Mouse (Mus musculus): ENCODE measurements around the gene Sec1. TPM values are rescaled to one million over a fixed set of nuclear protein-coding genes. Genes with fewer than 3 reads are reported as not detected.

Sec1 gene
- total RNA-seq (2017), result not detected in 3 replicates

DNA sequence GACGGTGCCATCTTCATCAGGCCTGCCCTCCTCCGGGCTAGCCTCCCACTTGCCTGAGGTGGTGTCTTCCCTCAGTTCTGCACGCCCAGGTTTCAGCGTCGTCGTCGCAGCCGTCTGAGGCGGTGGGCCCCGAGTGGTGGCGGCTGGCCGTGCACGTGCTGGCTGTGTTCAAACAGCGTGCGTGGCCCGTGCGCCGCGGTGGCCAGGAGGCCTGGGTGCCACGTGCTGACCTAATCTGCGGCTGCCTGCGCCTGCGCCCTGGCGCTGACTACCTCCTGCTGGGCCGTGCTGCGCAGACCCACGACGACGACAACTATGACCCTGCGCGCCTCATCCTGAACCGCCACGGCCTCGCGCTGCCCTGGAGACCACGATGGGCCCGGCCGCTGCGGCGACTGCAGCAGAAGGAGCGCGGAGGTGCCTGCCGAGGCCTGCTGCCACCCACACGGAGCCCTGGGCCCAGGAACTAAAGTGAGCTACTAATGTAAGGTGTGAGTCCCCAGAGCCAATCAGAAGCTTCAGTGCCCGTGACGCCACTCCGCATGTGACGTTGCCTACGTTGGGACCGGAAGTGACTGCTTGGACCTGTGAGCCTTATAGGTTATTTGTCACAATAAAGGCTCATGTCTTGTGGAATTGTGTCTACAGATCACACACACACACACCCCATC, at the start of gene Sec1:
TSS of gene Sec1 (minus strand) at position 482 of the 671 bp plus-strand sequence.
- no peak for ATAC-seq (replicated peaks; ENCODE audit: insufficient number of reproducible peaks, low FRiP score, low TSS enrichment, poor library complexity, severe bottlenecking)

DNA sequence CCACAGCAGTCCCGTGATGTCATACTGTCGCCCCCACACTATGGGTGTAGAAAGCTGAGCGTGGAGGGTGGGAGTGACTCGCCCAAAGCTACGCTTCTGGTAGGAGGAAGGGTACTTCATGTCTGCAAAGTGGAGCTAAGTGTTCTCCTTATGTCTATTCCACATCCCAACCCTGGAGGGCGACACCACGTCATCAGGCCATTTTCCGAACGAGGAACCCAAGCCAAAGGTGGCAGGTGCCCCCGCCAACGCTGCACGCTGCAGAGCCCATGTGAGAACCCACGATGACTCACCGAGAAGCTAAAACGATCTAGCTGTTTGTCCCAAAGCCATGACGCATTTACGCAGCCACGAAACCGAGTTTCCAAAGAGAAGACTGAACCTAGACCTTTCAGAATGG, 48.1 kb upstream of the Sec1 start:
- peak; percentile 54 for ATAC-seq (replicated peaks; ENCODE audit: insufficient number of reproducible peaks, low FRiP score, low TSS enrichment, poor library complexity, severe bottlenecking)

DNA sequence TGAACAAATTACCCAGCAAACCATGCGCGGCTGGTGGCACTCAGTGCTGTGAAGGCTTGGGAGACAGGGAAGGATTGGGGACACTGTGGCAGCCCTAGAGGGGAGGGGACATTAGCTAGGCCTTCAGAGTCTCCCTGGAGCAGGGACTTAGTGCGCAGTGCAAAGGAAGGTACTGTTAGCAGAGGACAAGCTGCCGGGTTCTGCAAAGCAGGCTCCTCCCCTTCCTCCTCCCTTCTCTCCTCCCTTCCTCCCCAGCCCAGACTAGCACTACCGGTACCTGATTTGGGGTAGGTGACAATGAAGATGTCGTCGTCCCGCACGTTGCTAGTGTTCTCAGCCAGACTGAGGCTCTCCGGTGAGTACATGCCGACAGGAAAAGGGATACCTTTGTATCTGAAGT, 47.6 kb upstream of the Sec1 start:
- peak; percentile 69 for ATAC-seq (replicated peaks; ENCODE audit: insufficient number of reproducible peaks, low FRiP score, low TSS enrichment, poor library complexity, severe bottlenecking)

GRCm38 (mm10) chr7:45741308-45741707, 47.1 kb upstream of the Sec1 start:
- ATAC-seq (replicated peaks; ENCODE audit: insufficient number of reproducible peaks, low FRiP score, low TSS enrichment, poor library complexity, severe bottlenecking), result peak; percentile 40

DNA sequence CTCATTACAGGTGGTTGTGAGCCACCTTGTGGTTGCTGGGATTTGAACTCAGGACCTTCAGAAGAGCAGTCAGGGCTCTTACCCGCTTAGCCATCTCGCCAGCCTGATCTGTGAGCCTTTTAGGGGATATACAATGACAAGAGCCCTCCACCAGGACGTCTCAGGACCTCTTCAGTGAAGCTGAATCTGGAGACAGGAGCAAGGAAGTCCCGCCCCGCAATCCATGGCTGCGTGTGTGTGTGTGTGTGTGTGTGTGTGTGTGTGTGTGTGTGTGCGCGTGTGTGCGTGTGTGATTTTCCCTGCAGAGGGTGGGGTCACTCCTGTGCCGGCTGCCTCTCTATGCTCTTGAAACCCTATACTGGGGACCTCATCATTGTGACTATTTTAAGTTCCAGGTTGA, 45.6 kb upstream of the Sec1 start:
- ATAC-seq (replicated peaks; ENCODE audit: insufficient number of reproducible peaks, low FRiP score, low TSS enrichment, poor library complexity, severe bottlenecking), result no peak

DNA sequence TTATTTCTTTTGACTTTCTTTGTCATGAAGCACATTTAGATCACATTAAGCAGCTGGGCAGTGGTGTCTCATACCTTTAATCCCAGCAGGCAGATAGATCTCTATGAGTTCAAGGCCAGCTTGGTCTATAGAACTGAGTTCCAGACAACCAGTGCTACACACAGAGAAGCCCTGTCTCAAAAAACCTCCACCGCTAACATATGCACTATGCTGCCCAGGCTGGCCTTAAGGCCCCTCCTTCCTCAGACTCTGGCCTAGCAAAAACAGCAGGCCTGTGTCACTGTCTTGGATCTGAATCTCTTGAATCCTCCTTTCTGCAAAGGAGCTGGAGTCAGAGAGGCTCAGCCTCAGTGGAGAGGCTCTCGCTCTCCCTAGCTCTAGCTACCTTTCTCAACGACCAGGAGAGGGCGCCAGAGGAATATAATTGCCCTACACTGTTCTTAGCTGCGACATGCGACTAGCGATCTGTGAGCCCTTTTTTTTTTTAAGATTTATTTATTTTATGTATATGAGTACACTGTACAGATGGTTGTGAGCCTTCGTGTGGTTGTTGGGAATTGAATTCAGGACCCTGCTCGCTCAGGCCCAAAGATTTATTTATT, 45.1 kb upstream of the Sec1 start:
- peak; percentile 71 for ATAC-seq (replicated peaks; ENCODE audit: insufficient number of reproducible peaks, low FRiP score, low TSS enrichment, poor library complexity, severe bottlenecking)

DNA sequence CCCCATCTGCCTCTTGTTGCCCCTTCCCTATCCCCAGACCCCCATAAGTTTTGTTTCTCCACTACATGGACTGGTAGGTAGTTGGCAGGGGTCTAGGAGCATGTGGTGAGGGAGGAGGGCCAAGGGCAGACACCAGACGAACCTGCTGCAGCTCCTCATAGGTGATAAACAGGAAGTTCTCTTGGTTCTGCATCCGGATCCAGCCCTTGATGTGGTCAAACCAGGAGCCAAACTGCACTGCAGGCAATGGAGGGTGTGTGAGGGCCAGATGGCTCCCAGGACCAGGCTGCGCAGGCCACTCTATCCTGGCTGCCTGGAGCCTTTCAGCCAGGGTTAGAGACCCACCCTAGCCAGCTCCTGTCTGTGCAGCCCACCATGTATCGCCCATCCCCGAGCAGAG, 39.3 kb upstream of the Sec1 start:
- ATAC-seq (replicated peaks; ENCODE audit: insufficient number of reproducible peaks, low FRiP score, low TSS enrichment, poor library complexity, severe bottlenecking), result no peak

DNA sequence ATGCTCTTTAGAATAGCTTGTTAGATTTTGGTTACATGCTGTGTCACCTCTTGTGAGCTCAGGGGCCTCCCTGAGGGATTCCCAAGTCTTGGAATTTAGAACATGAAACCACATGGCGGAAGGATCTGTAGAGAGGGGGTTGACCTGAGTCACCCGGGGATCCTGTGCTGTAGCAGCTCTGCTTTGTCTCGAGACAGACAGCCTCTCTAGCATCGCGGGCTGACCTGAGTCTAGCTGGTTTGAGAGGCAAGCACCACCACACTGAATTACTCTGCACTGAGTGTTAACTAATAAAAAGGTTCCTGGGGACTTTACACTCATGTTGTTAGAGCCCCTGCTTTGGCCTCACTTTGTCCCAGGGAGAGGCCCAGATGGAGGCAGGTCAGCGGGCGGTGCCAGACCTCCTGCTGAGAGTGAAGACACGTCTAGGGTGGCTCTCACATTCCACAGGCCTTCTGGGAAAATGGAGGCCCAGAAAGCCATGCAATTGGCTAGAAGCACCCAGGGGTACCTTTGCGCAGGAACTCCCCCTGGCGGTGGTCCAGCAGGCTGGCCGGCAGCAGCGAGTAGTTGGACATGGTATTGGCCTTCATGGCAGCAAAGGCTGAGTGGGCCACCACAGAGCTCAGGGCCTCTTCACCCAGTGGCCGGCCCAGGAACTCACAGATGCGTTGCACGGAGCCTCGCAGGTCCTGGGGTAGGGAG, 36.7 kb upstream of the Sec1 start:
- peak; percentile 36; the same call in 1 of the 2 replicates for ATAC-seq (replicated peaks; ENCODE audit: insufficient number of reproducible peaks, low FRiP score, low TSS enrichment, poor library complexity, severe bottlenecking)

DNA sequence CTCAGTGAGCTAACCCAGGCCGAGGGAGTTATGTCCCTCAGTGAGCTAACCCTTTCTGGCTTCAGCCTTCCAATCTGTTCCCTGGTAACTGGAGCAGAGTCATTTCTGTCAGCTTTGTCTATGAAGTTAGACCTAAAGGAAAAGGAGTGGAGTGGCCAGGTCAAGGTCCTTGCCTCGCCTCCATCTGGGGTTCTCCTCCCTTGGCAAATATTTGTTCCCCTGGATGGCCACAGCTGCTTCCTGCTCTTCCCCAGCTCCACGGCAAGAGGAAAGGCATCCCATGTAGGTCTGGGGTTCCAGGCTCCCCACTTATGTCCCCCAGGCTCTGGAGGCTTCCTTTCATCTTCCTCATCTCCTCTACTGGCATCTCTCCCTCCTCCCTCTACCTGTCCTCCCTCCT, 33.4 kb upstream of the Sec1 start:
- ATAC-seq (replicated peaks; ENCODE audit: insufficient number of reproducible peaks, low FRiP score, low TSS enrichment, poor library complexity, severe bottlenecking), result no peak

- ATAC-seq (replicated peaks; ENCODE audit: insufficient number of reproducible peaks, low FRiP score, low TSS enrichment, poor library complexity, severe bottlenecking), result no peak
Observed at GRCm38 (mm10) chr7:45726419-45726818, 32.2 kb upstream of the Sec1 start.

DNA sequence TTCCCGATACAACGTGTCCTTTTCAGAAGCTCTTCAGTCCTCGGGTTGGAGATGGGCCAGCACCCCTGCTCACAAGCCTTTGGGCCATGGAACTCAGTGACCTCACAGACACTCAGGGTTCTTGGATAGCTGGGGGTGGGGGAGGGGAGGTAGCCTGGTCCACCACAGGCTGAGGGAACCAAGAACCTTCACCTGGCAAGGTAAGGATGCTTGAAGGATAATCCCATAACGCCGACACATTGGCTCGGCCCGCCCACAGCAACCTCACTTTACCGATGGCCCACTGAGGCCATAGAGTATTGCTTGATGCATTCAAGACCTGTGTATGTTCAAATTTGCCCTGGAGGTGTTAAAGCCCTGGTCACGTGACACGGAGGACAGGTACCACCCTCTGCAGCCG, 31.5 kb upstream of the Sec1 start, which contains the start of gene Spaca4:
TSS of gene Spaca4 (minus strand) at position 101 of the 400 bp plus-strand sequence.
- no peak for ATAC-seq (replicated peaks; ENCODE audit: insufficient number of reproducible peaks, low FRiP score, low TSS enrichment, poor library complexity, severe bottlenecking)

DNA sequence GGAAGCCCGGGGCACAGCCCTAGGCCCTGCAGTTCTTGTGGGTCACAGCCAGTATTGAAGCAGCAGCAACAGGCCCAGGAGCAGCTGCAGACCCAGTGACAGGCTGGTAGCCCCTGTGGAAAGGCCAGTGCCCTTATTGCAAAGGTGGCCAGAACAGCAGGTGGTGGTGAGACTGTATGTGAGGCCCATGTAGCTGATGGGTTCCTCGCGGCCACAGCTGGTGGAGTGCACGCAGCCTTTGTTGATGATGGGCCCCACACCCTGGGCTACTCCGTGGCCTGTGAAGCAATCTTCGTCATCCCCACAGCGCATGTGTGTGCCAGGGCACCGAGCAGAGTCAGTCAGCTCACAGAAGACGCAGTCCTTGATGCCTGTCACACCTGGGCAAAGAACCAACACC, 30.9 kb upstream of the Sec1 start:
- ATAC-seq (replicated peaks; ENCODE audit: insufficient number of reproducible peaks, low FRiP score, low TSS enrichment, poor library complexity, severe bottlenecking), result no peak

GRCm38 (mm10) chr7:45723781-45724180, 29.6 kb upstream of the Sec1 start:
- ATAC-seq (replicated peaks; ENCODE audit: insufficient number of reproducible peaks, low FRiP score, low TSS enrichment, poor library complexity, severe bottlenecking), result no peak

DNA sequence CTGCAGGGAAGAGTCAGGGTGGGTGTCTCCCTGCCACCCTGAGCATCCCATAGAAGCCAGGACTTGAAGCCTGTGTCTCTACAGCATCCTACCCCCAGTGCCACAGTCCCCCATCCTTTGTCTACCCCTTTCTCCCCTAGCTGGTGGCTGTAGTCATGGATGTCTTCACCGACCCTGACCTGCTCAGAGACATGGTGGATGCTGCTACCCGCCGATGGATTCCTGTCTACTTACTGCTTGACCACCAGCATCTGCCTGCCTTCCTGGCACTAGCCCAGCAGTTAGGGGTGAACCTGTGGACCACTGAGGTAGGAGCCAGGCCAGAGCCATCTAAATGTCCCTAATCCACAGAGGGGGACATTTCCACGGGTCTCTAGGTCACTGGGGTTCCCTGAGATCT, 29.1 kb upstream of the Sec1 start:
- no peak for ATAC-seq (replicated peaks; ENCODE audit: insufficient number of reproducible peaks, low FRiP score, low TSS enrichment, poor library complexity, severe bottlenecking)

GRCm38 (mm10) chr7:45722348-45722713, 28.1 kb upstream of the Sec1 start:
- no peak for ATAC-seq (replicated peaks; ENCODE audit: insufficient number of reproducible peaks, low FRiP score, low TSS enrichment, poor library complexity, severe bottlenecking)

GRCm38 (mm10) chr7:45721642-45722347, 27.6 kb upstream of the Sec1 start:
- ATAC-seq (replicated peaks; ENCODE audit: insufficient number of reproducible peaks, low FRiP score, low TSS enrichment, poor library complexity, severe bottlenecking), result no peak

DNA sequence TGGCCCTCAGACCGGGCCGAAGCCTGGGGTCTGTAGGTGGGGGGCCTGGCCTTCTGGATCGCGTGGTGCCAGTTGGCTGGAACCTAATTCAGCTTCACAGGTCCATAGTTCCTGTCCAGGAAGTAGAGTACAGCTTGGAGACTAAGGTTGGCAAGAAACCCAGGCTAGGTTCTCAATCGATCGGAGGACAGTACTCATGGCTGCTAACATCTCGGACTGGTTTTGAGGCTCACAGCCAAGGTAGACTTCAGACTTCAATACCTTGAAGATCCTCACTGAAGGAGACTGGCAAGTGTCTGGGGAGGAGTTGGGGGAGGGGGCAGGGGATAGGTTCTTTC, 27.0 kb upstream of the Sec1 start:
- no peak for ATAC-seq (replicated peaks; ENCODE audit: insufficient number of reproducible peaks, low FRiP score, low TSS enrichment, poor library complexity, severe bottlenecking)

GRCm38 (mm10) chr7:45720413-45721233, 26.4 kb upstream of the Sec1 start, which contains the start of gene Fam83e:
Fam83e (plus strand) TSS chr7:45721212.
- ATAC-seq (replicated peaks; ENCODE audit: insufficient number of reproducible peaks, low FRiP score, low TSS enrichment, poor library complexity, severe bottlenecking), result no peak

Measured in monocyte, adult 5-6 weeks (primary cell).